Mouse (Mus musculus): ENCODE measurements around the gene Pcare.

Gene Pcare

GRCm38 (mm10) chr17:71730655-71731054, 22.0 kb downstream of the Pcare start:
- no peak for DNase-seq (ENCODE audit: low read depth, low spot score)

DNA sequence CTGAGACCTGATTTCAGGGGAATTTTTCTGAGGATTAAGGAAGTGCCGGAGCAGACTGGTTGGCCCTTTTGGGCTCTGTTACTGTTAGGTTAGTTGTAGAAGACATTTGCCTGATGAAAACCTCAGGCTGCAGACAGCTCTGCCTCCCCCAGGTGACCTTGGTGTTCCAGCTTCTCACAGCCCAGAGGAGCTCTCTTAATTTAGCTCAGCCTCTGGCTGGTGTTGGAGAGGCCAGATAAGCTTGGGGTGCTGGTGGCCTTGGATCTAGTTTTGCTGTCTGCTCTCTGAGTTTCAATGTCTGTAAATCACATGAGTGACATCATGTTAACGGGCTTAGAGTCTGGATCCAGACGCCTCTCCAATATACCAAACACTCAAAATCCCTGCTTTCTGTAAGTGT, 31.7 kb downstream of the Pcare start:
- no peak for DNase-seq (ENCODE audit: low read depth, low spot score)

DNA sequence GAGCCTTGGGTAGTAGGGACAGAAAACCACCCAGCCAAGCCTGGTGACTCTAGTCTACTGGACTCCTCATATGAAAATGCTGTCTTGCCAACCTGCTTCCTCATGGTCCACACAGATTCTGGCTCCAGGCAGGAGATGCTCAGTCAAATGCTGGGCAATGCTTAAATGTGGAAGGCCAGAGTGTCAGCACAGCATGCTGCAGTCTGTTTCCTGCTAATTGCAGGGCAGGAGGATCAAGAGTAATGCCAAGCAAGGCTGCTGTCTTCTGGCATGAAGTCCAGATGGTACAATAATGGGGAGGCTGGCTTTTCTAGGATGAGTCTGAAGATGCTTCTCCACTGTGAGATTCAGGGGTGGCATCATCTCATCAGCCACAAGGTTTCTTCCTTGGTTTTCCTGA, 32.3 kb downstream of the Pcare start:
- DNase-seq (ENCODE audit: low read depth, low spot score): no peak

- no peak for DNase-seq (ENCODE audit: low read depth, low spot score)
Measured at GRCm38 (mm10) chr17:71717881-71718625, 34.6 kb downstream of the Pcare start.

- DNase-seq (ENCODE audit: low read depth, low spot score): no peak
Measured at GRCm38 (mm10) chr17:71715034-71715433, 37.7 kb downstream of the Pcare start.

- no peak for DNase-seq (ENCODE audit: low read depth, low spot score)
Measured at GRCm38 (mm10) chr17:71712279-71712678, 40.4 kb downstream of the Pcare start.

DNA sequence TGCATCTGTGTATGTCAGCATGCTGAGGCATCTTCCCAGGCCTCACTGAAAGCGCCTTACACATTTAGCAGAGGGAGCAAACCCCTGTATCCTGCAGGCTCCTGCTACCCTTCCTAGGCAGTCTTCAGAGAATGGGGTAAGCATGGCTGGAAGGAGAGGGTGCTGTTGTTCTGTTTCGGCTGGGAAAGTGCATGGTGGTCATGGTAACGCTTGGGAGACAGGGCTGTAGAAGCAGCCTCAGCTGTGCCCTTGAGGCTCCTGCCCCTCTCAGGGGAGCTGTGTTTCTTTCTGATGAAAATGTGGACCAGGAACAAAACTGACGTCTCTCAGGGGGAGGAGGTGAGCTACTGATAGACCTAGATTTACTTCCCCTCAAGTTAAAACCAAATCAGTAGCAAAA, 45.0 kb downstream of the Pcare start:
- no peak for DNase-seq (ENCODE audit: low read depth, low spot score)

DNA sequence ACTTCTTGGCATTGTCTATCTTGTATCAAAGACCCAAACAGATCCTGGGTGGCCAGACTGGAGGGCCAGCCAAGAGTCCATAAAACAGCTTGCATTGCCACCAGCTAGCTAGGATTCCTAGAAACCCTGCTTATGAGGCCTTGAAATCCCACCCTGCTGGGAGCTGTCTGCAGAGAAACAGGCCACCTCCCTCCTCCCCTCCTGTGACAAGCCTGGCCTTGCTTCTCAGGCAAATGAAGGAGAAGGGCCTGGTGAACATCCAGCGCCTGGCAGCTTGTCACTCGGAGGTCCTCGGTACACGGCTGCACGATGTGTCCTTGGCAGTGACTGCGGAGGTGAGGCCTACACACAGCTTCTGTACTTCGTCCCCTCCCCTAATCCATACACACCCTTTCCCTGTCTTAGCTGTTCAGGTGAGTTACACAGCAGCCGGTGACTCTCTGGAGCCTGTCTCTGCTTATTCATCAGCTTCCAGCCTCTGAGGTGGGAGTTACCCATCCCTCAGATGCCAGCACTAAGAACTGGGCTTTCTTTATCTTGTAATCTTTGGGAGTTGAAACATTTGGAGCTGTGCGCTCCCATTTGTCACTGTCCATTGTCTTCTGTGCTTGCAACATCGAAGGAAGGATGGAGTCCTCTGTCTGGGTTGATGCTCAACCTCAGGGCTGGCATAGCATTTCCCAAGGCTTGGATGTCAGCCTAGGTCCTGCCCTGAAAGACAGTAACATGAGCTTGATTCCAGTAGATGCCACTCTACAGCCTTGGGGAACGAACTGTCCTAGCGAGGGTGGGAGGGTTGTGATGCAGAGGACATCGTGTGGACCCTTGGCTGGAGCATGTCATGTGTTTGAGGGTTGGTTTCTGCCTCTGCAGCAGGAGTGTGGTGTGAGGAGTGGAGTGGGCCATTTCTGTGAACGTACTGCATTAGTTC, 46.9 kb downstream of the Pcare start:
- DNase-seq (ENCODE audit: low read depth, low spot score): no peak

DNA sequence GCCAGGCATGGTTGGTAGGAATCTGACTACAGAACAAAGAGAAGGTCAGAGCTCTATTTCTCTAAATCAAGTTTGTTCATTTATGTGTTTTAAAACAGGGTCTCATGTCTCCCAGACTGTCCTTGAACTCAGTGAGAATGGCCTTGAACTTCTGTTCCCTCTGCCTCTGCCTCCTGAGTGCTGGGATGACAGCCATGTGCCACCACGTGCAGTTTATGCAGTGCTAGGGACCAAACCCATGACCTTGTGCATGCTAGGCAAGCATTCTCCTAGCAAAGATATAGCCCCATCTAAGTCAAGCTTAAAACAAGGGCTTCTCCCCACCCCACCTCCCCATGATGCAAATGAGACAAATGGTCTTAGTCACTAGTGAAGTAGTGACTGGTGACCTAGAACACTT, 47.6 kb downstream of the Pcare start:
- DNase-seq (ENCODE audit: low read depth, low spot score): no peak

- DNase-seq (ENCODE audit: low read depth, low spot score): no peak
Measured at GRCm38 (mm10) chr17:71698619-71698956, 54.1 kb downstream of the Pcare start.

GRCm38 (mm10) chr17:71697896-71698618, 54.6 kb downstream of the Pcare start:
- no peak for DNase-seq (ENCODE audit: low read depth, low spot score)

DNA sequence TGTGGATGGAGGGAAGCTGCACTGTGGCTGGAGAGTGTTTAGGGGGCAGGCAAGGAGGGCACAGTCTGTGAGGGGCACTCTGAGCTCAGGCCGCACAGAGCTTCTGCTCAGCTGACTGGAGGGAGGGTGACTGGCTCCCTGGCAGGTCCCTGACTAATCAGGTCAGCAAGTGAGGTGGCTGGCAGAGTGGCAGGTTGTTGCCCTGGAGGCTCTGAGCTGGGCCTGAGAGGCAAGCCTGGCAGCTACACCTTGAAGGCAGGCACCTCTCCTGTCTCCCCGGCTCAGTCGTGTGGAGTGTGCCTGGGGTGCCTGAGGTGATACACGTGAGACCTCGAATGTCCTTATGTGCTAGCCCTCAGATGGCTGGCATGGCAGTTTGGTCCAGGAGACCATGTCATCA, 56.3 kb downstream of the Pcare start:
- no peak for DNase-seq (ENCODE audit: low read depth, low spot score)

- no peak for DNase-seq (ENCODE audit: low read depth, low spot score)
Measured at GRCm38 (mm10) chr17:71695716-71696315, 56.9 kb downstream of the Pcare start.

DNA sequence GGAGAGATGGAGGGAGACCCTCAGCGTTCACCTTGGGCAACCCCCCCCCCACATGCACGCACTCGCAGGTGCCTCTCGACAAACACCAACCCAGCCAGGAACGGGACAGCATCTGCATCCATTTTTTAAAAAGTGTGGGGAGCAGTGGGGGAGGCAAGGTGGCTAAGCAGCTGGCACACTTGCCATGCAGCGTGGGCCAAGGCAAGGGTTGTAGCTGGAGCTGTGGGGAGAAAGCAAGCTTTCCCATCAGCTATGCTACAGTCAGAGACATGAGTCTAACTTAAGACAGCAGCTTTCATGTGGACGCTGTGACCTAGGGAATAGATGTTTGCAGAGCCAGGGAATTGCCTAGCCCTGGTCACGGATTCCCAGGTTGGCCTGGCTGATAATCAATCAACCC, 57.5 kb downstream of the Pcare start:
- no peak for DNase-seq (ENCODE audit: low read depth, low spot score)

- DNase-seq (ENCODE audit: low read depth, low spot score): no peak
Measured at GRCm38 (mm10) chr17:71693780-71694179, 58.9 kb downstream of the Pcare start.
